Mouse (Mus musculus) liver, postnatal 0 days (tissue): Measurements from ENCODE around the gene Tmem219. TPM values are rescaled to one million over a fixed set of nuclear protein-coding genes. Genes with fewer than 3 reads are reported as not detected.

Source experiments
- ATAC-seq: fragments of 200-750 bp; cut with Nextera tagmentation; 2 replicates; pipeline ENCODE4 v1.8.0; 2017; ENCODE audit warnings: mild to moderate bottlenecking, moderate library complexity
- DNase-seq: peaks from one replicate; pipeline ENCODE4 v3.0.0-alpha.2; 2016
- H3K27ac ChIP-seq: fragments of 300-500 bp; sonication (generic); 2 replicates; pipeline ENCODE4 v1.5.1; 2014; ENCODE audit warnings: antibody characterized with exemption, moderate library complexity, mild to moderate bottlenecking, low read depth
- H3K27me3 ChIP-seq: fragments of 300-500 bp; sonication (generic); 2 replicates; pipeline ENCODE4 v1.6.1; 2014; ENCODE audit warnings: low read length, control low read depth, mixed read lengths; ENCODE audit not compliant: insufficient read depth
- H3K36me3 ChIP-seq: fragments of 300-500 bp; sonication (generic); replicated peaks from 2 replicates; pipeline ENCODE4 v1.6.1; 2014; ENCODE audit warnings: mild to moderate bottlenecking, control low read depth, low read length, moderate library complexity, mixed read lengths; ENCODE audit not compliant: insufficient read depth
- H3K4me1 ChIP-seq: fragments of 300-500 bp; sonication (generic); 2 replicates; pipeline ENCODE4 v1.6.1; 2014; ENCODE audit warnings: antibody characterized with exemption, mild to moderate bottlenecking, control low read depth; ENCODE audit not compliant: insufficient read depth
- H3K4me2 ChIP-seq: fragments of 300-500 bp; sonication (generic); 2 replicates; pipeline ENCODE4 v1.6.1; 2014; ENCODE audit warnings: low read depth, mild to moderate bottlenecking, low read length, moderate library complexity, mixed read lengths
- H3K4me3 ChIP-seq: fragments of 300-500 bp; sonication (generic); 2 replicates; pipeline ENCODE4 v1.5.1; 2014; ENCODE audit warnings: low read depth, low read length
- H3K9ac ChIP-seq: fragments of 300-500 bp; sonication (generic); replicated peaks from 2 replicates; pipeline ENCODE4 v1.6.1; 2014; ENCODE audit warnings: mild to moderate bottlenecking, moderate library complexity
- H3K9me3 ChIP-seq: fragments of 300-500 bp; sonication (generic); 2 replicates; pipeline ENCODE4 v1.6.1; 2016; ENCODE audit warnings: mild to moderate bottlenecking, control low read depth, low read length, mixed read lengths
- CTCF ChIP-seq: sonication (generic); IDR thresholded peaks from 2 replicates; pipeline ENCODE4 v1.5.1; 2016; ENCODE audit warnings: antibody characterized with exemption, low read depth
- EP300 ChIP-seq: IDR thresholded peaks from 2 replicates; pipeline ENCODE4 v1.6.1; 2016; ENCODE audit warnings: antibody characterized with exemption, low read depth, mild to moderate bottlenecking
- WGBS: fragments of 180-500 bp; shearing (Covaris S2); extraction: QIAGEN DNeasy Blood & Tissue Kit; methylation state at CpG from one replicate; pipeline ENCODE4 v1.1.7; 2014; ENCODE audit not compliant: insufficient replicate concordance; 5-methylcytosine and 5-hydroxymethylcytosine counted together
- polyA plus RNA-seq: library from polyadenylated mRNA; unstranded; fragments of >200 nt; fragmentation: Nextera tagmentation; extraction: Ambion mirVana; gene quantifications from 2 replicates; pipeline ENCODE4 v1.2.1, GENCODE M21; 2015

Tmem219 gene
- polyA plus RNA-seq, 1 experiment from 2014 or later, result 35.6 TPM

- 45% methylated on average over 9 of the region's 9 CpGs for WGBS
- Histone ChIP-seq H3K36me3 (no peaks in the 10 kb centered on the region), H3K27me3 (no peaks in the 10 kb centered on the region), H3K4me3 (no peak overlapping the region), H3K27ac (no peak overlapping the region), H3K4me2 (no peak overlapping the region), H3K9me3 (no peaks in the 10 kb centered on the region), H3K4me1 (0 out of 2 replicates have a peak, but pooled peaks cover 4% of the 10 kb centered on the region), H3K9ac (no peak overlapping the region)
- no peak for ATAC-seq
- DNase-seq, result no peak
- TF ChIP-seq EP300, result no peak
- no peak for TF ChIP-seq CTCF
These were observed 37.1 kb upstream of the Tmem219 start for GRCm38 (mm10) chr7:126959780-126960179.

DNA sequence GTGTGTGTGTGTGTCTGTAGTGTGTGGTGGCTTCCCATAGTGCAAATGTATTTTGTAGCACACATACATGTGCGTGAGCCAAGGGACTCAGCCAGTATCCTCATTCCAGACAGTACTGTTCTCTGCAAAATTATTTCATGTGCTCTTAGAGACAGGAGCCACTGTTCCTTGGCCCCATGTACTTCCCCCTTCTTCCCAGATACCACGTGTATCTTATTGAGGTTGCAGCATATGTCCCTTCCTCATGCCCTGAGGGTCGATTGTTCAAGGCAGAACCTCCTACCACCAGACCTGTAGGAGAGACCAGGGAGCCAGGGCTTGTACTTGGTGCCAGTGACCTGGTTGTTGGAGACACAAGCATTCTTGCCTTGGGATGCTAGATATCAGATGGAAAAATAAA, 32.4 kb upstream of the Tmem219 start:
- no peak for ATAC-seq
- Histone ChIP-seq H3K4me2 (no peak overlapping the region), H3K4me3 (no peak overlapping the region), H3K36me3 (no peaks in the 10 kb centered on the region), H3K9me3 (no peaks in the 10 kb centered on the region), H3K9ac (no peak overlapping the region), H3K4me1 (peaks cover 7% of the 10 kb centered on the region), H3K27ac (no peak overlapping the region), H3K27me3 (peaks cover 23% of the 10 kb centered on the region)
- TF ChIP-seq EP300 (no peak), CTCF (no peak)
- DNase-seq, result no peak
- 24% methylated on average over 3 of the region's 3 CpGs for WGBS

- Histone ChIP-seq H3K9ac (no peak overlapping the region), H3K4me3 (no peak overlapping the region), H3K27ac (no peak overlapping the region), H3K4me1 (peaks cover 16% of the 10 kb centered on the region), H3K9me3 (no peaks in the 10 kb centered on the region), H3K27me3 (peaks cover 31% of the 10 kb centered on the region), H3K4me2 (no peak overlapping the region), H3K36me3 (no peaks in the 10 kb centered on the region)
- TF ChIP-seq CTCF, result no peak
- TF ChIP-seq EP300, result no peak
- DNase-seq (no peak), ATAC-seq (no peak)
- 3% methylated on average over 7 of the region's 8 CpGs for WGBS
These were observed 29.9 kb upstream of the Tmem219 start for GRCm38 (mm10) chr7:126952646-126953045.

DNA sequence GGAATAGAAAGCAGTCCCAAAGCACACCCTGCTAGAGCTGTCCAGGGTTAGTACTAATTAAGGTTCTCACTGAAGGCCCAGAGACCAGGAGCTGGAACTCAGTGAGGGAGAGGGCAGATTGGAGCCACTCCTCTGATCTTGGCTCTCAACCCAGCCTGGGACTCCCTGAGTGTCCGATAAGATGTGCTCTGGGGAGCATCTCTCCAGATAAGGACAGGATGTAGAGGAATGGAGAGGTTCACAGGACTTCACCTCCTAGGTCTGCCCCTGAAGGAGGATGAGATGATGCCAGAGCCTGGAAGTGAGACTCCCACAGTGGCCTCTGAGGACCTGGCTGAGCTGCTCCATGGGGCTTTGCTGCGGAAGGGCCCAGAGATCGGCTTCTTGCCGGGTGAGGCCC, 29.0 kb upstream of the Tmem219 start:
- ATAC-seq (no peak), DNase-seq (no peak)
- no peak overlapping the region for H3K27ac ChIP-seq
- no peaks in the 10 kb centered on the region for H3K36me3 ChIP-seq
- H3K4me3 ChIP-seq, result no peak overlapping the region
- WGBS, result 28% methylated on average over 4 of the region's 4 CpGs
- TF ChIP-seq EP300, result no peak
- TF ChIP-seq CTCF, result no peak
- no peak overlapping the region for H3K4me2 ChIP-seq
- peaks cover 16% of the 10 kb centered on the region for H3K4me1 ChIP-seq
- no peak overlapping the region for H3K9ac ChIP-seq
- peaks cover 31% of the 10 kb centered on the region for H3K27me3 ChIP-seq
- no peaks in the 10 kb centered on the region for H3K9me3 ChIP-seq

DNA sequence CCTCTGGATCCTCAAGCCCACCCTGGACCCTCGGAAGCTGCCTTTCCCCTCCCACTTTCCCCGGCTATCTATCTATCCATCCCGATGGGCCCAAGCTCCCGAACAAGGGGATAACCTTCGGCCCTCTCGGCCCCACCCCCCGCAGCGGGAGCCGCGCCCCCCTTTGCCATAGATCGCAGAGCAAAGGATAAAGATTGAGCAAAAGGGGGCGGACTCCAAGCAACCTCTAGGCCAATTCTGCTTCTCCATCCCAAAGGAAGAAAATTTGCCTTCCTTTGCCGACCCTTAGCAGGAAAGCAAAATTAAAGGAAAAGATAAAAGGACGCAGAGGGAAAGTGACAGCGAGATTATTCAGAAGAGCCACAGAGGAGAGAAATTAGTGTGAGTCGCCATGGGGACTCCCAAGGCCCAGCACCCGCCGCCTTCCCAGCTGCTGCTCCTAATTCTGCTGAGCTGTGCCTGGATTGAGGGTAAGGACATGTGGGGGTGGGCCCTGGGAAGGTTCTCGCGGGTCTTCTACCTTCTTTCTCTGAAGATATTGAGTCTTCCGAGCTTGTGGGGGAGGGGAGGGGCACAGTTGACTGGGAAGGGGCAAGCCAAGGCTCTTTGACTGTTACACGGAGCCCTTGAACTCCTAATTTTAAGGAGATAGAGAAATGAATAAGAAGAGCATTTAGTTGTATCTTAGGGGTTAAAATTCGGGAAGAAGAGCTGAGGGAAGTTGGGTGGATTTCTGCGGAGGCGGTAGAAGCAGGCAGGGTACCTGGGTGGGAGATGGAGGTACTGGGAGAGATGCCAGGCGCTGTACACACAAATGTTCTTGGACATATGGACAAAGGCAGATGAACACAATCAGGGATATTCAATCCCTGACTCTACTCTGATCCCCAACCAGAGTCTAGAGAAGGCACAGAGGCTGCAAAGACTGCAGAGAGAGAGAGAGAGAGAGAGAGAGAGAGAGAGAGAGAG, 28.2 kb upstream of the Tmem219 start:
- 0 out of 2 replicates have a peak overlapping the region, but pooled peaks have one; percentile 81 for H3K4me2 ChIP-seq
- DNase-seq (no peak), ATAC-seq (no peak)
- no peak for TF ChIP-seq EP300
- TF ChIP-seq CTCF, result no peak
- H3K36me3 ChIP-seq, result 0 out of 2 replicates have a peak, but pooled peaks cover under 1% of the 10 kb centered on the region
- no peak overlapping the region for H3K9ac ChIP-seq
- H3K27me3 ChIP-seq, result peaks cover 31% of the 10 kb centered on the region
- peaks cover 16% of the 10 kb centered on the region for H3K4me1 ChIP-seq
- no peak overlapping the region for H3K4me3 ChIP-seq
- no peaks in the 10 kb centered on the region for H3K9me3 ChIP-seq
- 8% methylated on average over 26 of the region's 26 CpGs for WGBS
- no peak overlapping the region for H3K27ac ChIP-seq

DNA sequence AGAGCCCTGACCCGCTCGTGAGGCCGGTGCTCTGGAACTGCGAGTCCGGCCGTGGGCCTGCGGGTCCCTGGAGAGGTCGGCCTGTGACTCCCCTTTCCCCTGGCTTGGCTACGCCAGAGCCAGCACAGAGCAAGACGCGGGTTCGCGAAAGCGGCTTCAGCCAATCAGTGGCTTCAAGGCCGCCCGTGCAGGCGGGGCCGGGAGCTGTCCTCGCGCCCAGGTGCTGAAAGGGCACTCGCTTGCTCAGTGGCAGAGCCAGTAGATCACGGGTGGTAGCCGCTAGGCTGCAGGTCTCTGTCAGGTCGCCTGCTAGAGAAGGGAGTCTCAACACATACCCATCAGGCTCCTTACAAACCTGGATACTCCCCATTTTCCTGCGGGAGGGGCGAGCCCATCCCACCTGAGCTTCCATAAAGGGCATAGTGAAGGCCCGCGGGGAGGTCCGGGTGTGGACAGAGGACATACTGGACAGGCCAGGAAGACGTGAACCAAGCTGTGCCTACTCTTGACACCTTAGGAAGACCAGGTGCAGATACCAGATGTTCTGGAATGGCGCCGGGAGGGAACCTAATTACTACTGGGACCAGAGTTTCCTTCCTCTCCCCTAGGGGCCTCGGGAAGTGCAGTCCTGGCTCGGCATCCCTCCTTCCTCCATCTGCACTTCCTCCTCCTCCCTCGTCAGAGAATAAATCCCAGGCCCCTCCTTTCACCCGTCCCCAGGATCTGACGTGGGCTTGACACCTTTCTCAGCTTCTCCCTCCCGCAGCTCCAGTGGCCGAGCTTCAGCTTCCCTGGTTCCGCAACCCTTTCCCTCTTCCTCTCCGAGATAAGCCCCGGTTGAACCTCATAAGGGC, 27.3 kb upstream of the Tmem219 start, which contains the start of gene Sez6l2:
TSS of gene Sez6l2 (plus strand) at position 771 of the 854 bp plus-strand sequence.
- Histone ChIP-seq H3K27ac (no peak within 1 kb of the TSS), H3K4me2 (peak within 1 kb of the TSS; percentile 81), H3K36me3 (0 out of 2 replicates have a peak, but pooled peaks cover 3% of the 10 kb centered on the region), H3K9me3 (no peaks in the 10 kb centered on the region), H3K4me1 (peaks cover 16% of the 10 kb centered on the region), H3K4me3 (peak within 1 kb of the TSS; percentile 46), H3K27me3 (peaks cover 31% of the 10 kb centered on the region), H3K9ac (no peak within 1 kb of the TSS)
- TF ChIP-seq CTCF, result 0 out of 2 replicates have a peak, but pooled peaks have one; percentile 6
- TF ChIP-seq EP300, result no peak
- peak; percentile 87 for ATAC-seq
- DNase-seq, result peak; percentile 94
- 2% methylated on average over 42 of the region's 42 CpGs for WGBS
